Mouse (Mus musculus): Measurements from ENCODE around the gene Pbx3. TPM values are rescaled to one million over a fixed set of nuclear protein-coding genes. Genes with fewer than 3 reads are reported as not detected.

The Pbx3 gene
- 3.5 and 3.9 TPM in 2 replicates for polyA plus RNA-seq (2012; rRNA removed)

- Histone ChIP-seq H3K36me3 (ENCODE audit: control insufficient read depth, insufficient read depth, low read length) (no peaks in the 10 kb centered on the region), H3K4me1 (ENCODE audit: control insufficient read depth, insufficient read depth, insufficient read length, low read length) (no peaks in the 10 kb centered on the region; the same call in 1 of the 2 replicates), H3K4me3 (ENCODE audit: low read depth, low read length) (peak within 1 kb of the TSS; percentile 83), H3K27me3 (ENCODE audit: control insufficient read depth, insufficient read depth, low read length) (no peaks in the 10 kb centered on the region), H3K27ac (ENCODE audit: insufficient read depth, low read depth, low read length) (peak within 1 kb of the TSS; percentile 64)
- under 1% methylated on average over 84 of the region's 102 CpGs for WGBS
- TF ChIP-seq CTCF (IDR thresholded peaks at IDR 0.05; ENCODE audit: extremely low read depth, insufficient read length, insufficient replicate concordance, low read depth, low read length): no peak
- TF ChIP-seq POLR2A (IDR thresholded peaks at IDR 0.05; ENCODE audit: low read depth, low read length): peak; percentile 75
Measured at GRCm38 (mm10) chr2:34372305-34373301, at the start of gene Pbx3. TSS of gene Pbx3 (minus strand) at chr2:34373142.

GRCm38 (mm10) chr2:34420256-34420655, 47.3 kb upstream of the Pbx3 start:
- no peak overlapping the region for H3K4me3 ChIP-seq (ENCODE audit: low read depth, low read length)
- no peaks in the 10 kb centered on the region for H3K27me3 ChIP-seq (ENCODE audit: control insufficient read depth, insufficient read depth, low read length)
- peaks cover 4% of the 10 kb centered on the region; the same call in 1 of the 2 replicates for H3K4me1 ChIP-seq (ENCODE audit: control insufficient read depth, insufficient read depth, insufficient read length, low read length)
- no peaks in the 10 kb centered on the region; the same call in 1 of the 2 replicates for H3K36me3 ChIP-seq (ENCODE audit: control insufficient read depth, insufficient read depth, low read length)
- no peak for TF ChIP-seq POLR2A (IDR thresholded peaks at IDR 0.05; ENCODE audit: low read depth, low read length)
- no peak for TF ChIP-seq CTCF (IDR thresholded peaks at IDR 0.05; ENCODE audit: extremely low read depth, insufficient read length, insufficient replicate concordance, low read depth, low read length)
- WGBS: 63% methylated on average over 1 of the region's 1 CpGs
- 0 out of 2 replicates have a peak overlapping the region, but pooled peaks have one; percentile 9 for H3K27ac ChIP-seq (ENCODE audit: insufficient read depth, low read depth, low read length)

- no peak overlapping the region for H3K4me3 ChIP-seq (ENCODE audit: low read depth, low read length)
- no peaks in the 10 kb centered on the region for H3K27me3 ChIP-seq (ENCODE audit: control insufficient read depth, insufficient read depth, low read length)
- no peak overlapping the region for H3K27ac ChIP-seq (ENCODE audit: insufficient read depth, low read depth, low read length)
- TF ChIP-seq CTCF (IDR thresholded peaks at IDR 0.05; ENCODE audit: extremely low read depth, insufficient read length, insufficient replicate concordance, low read depth, low read length): no peak
- TF ChIP-seq POLR2A (IDR thresholded peaks at IDR 0.05; ENCODE audit: low read depth, low read length): no peak
- H3K4me1 ChIP-seq (ENCODE audit: control insufficient read depth, insufficient read depth, insufficient read length, low read length): peaks cover 3% of the 10 kb centered on the region; the same call in 1 of the 2 replicates
- WGBS: 71% methylated on average over 5 of the region's 5 CpGs
- 0 out of 2 replicates have a peak, but pooled peaks cover 3% of the 10 kb centered on the region for H3K36me3 ChIP-seq (ENCODE audit: control insufficient read depth, insufficient read depth, low read length)
Measured at GRCm38 (mm10) chr2:34409741-34410340, 36.9 kb upstream of the Pbx3 start.

GRCm38 (mm10) chr2:34408341-34408740, 35.4 kb upstream of the Pbx3 start:
- TF ChIP-seq CTCF (IDR thresholded peaks at IDR 0.05; ENCODE audit: extremely low read depth, insufficient read length, insufficient replicate concordance, low read depth, low read length): no peak
- no peaks in the 10 kb centered on the region for H3K27me3 ChIP-seq (ENCODE audit: control insufficient read depth, insufficient read depth, low read length)
- H3K4me3 ChIP-seq (ENCODE audit: low read depth, low read length): no peak overlapping the region
- no peak overlapping the region for H3K27ac ChIP-seq (ENCODE audit: insufficient read depth, low read depth, low read length)
- H3K4me1 ChIP-seq (ENCODE audit: control insufficient read depth, insufficient read depth, insufficient read length, low read length): peaks cover 3% of the 10 kb centered on the region; the same call in 1 of the 2 replicates
- 0 out of 2 replicates have a peak, but pooled peaks cover 3% of the 10 kb centered on the region for H3K36me3 ChIP-seq (ENCODE audit: control insufficient read depth, insufficient read depth, low read length)
- WGBS: 95% methylated on average over 10 of the region's 10 CpGs

GRCm38 (mm10) chr2:34407596-34407995, 34.7 kb upstream of the Pbx3 start:
- H3K27ac ChIP-seq (ENCODE audit: insufficient read depth, low read depth, low read length): no peak overlapping the region
- TF ChIP-seq POLR2A (IDR thresholded peaks at IDR 0.05; ENCODE audit: low read depth, low read length): no peak
- no peak for TF ChIP-seq CTCF (IDR thresholded peaks at IDR 0.05; ENCODE audit: extremely low read depth, insufficient read length, insufficient replicate concordance, low read depth, low read length)
- 22% methylated on average over 7 of the region's 7 CpGs for WGBS
- H3K4me1 ChIP-seq (ENCODE audit: control insufficient read depth, insufficient read depth, insufficient read length, low read length): peaks cover 3% of the 10 kb centered on the region; the same call in 1 of the 2 replicates
- H3K4me3 ChIP-seq (ENCODE audit: low read depth, low read length): peak overlapping the region; percentile 92
- no peaks in the 10 kb centered on the region for H3K27me3 ChIP-seq (ENCODE audit: control insufficient read depth, insufficient read depth, low read length)
- no peaks in the 10 kb centered on the region for H3K36me3 ChIP-seq (ENCODE audit: control insufficient read depth, insufficient read depth, low read length)

GRCm38 (mm10) chr2:34406601-34407464, 33.9 kb upstream of the Pbx3 start, which contains the start of gene Mapkap1:
TSS of gene Mapkap1 (plus strand) at chr2:34406771.
- H3K4me3 ChIP-seq (ENCODE audit: low read depth, low read length): peak within 1 kb of the TSS; percentile 92
- TF ChIP-seq POLR2A (IDR thresholded peaks at IDR 0.05; ENCODE audit: low read depth, low read length): peak; percentile 54
- TF ChIP-seq CTCF (IDR thresholded peaks at IDR 0.05; ENCODE audit: extremely low read depth, insufficient read length, insufficient replicate concordance, low read depth, low read length): no peak
- no peaks in the 10 kb centered on the region for H3K27me3 ChIP-seq (ENCODE audit: control insufficient read depth, insufficient read depth, low read length)
- under 1% methylated on average over 68 of the region's 68 CpGs for WGBS
- peaks cover 3% of the 10 kb centered on the region; the same call in 1 of the 2 replicates for H3K4me1 ChIP-seq (ENCODE audit: control insufficient read depth, insufficient read depth, insufficient read length, low read length)
- peak within 1 kb of the TSS; percentile 87 for H3K27ac ChIP-seq (ENCODE audit: insufficient read depth, low read depth, low read length)
- no peaks in the 10 kb centered on the region for H3K36me3 ChIP-seq (ENCODE audit: control insufficient read depth, insufficient read depth, low read length)

All from small intestine, adult 2 months (tissue).